Mouse (Mus musculus) heart, embryonic 10.5 days (tissue): Measurements from ENCODE around the gene Pitpnc1. TPM values are rescaled to one million over a fixed set of nuclear protein-coding genes. Genes with fewer than 3 reads are reported as not detected.

Experiments used
- DNase-seq: peaks from one replicate; pipeline ENCODE4 v3.0.0-alpha.2; 2017; ENCODE audit warnings: low spot score
- H3K27ac ChIP-seq: fragments of 300-500 bp; sonication (generic); 2 replicates; pipeline ENCODE4 v1.5.1; 2016; ENCODE audit warnings: mild to moderate bottlenecking
- H3K27me3 ChIP-seq: fragments of 300-500 bp; sonication (generic); 2 replicates; pipeline ENCODE4 v1.6.1; 2016; ENCODE audit warnings: mild to moderate bottlenecking; ENCODE audit not compliant: poor library complexity, insufficient read depth, severe bottlenecking
- H3K36me3 ChIP-seq: fragments of 300-500 bp; sonication (generic); 2 replicates; pipeline ENCODE4 v1.6.1; 2016; ENCODE audit warnings: mild to moderate bottlenecking, moderate library complexity
- H3K4me1 ChIP-seq: fragments of 300-500 bp; sonication (generic); 2 replicates; pipeline ENCODE4 v1.6.1; 2016; ENCODE audit warnings: mild to moderate bottlenecking
- H3K4me3 ChIP-seq: fragments of 300-500 bp; sonication (generic); 2 replicates; pipeline ENCODE4 v1.5.1; 2016; ENCODE audit warnings: mild to moderate bottlenecking, moderate library complexity
- H3K9me3 ChIP-seq: fragments of 300-500 bp; sonication (generic); 2 replicates; pipeline ENCODE4 v1.6.1; 2016; ENCODE audit warnings: mild to moderate bottlenecking, moderate library complexity
- WGBS: fragments of 180-500 bp; shearing (Covaris S2); methylation state at CpG from one replicate; pipeline ENCODE4 v1.1.7; 2016; 5-methylcytosine and 5-hydroxymethylcytosine counted together
- polyA plus RNA-seq: library from polyadenylated mRNA; unstranded; fragments of >200 nt; fragmentation: Nextera tagmentation; extraction: Ambion mirVana; gene quantifications from 2 replicates; pipeline ENCODE4 v1.2.1, GENCODE M21; 2016

Gene Pitpnc1
- polyA plus RNA-seq, 1 experiment from 2014 or later: 11.6 TPM

DNA sequence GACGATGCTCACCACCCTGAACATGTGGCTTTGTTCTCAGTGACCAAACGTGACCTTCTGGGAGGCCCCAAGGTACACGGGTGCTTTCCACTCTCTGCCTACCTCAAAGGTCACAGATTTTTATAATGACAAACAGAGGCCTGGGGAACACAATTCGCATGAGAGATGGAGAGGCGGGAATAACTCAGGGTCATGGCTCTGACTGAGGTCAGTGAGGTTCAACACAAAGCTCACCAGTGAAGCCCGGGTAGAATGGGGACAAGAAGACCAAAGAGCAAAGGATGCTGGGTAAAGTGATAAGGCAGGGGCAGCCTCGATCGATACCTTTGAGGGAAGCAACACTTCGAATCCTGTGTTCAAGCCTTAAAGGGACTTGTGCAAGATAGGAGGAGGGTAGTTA lies 206.7 kb downstream of the Pitpnc1 start:
- no peaks in the 10 kb centered on the region for H3K27me3 ChIP-seq
- H3K9me3 ChIP-seq: no peaks in the 10 kb centered on the region
- no peak overlapping the region for H3K27ac ChIP-seq
- WGBS: 77% methylated on average over 9 of the region's 9 CpGs
- H3K36me3 ChIP-seq: no peaks in the 10 kb centered on the region
- H3K4me3 ChIP-seq: no peak overlapping the region
- H3K4me1 ChIP-seq: peaks cover 13% of the 10 kb centered on the region
- no peak for DNase-seq

GRCm38 (mm10) chr11:107259428-107259827 lies 211.1 kb downstream of the Pitpnc1 start:
- Histone ChIP-seq H3K4me3 (no peak overlapping the region), H3K36me3 (no peaks in the 10 kb centered on the region), H3K27me3 (no peaks in the 10 kb centered on the region), H3K4me1 (peaks cover 4% of the 10 kb centered on the region), H3K27ac (no peak overlapping the region), H3K9me3 (no peaks in the 10 kb centered on the region)
- 87% methylated on average over 7 of the region's 7 CpGs for WGBS
- no peak for DNase-seq

GRCm38 (mm10) chr11:107255185-107255584 lies 215.3 kb downstream of the Pitpnc1 start:
- Histone ChIP-seq H3K4me3 (no peak overlapping the region), H3K4me1 (no peaks in the 10 kb centered on the region), H3K27me3 (no peaks in the 10 kb centered on the region), H3K9me3 (no peaks in the 10 kb centered on the region), H3K27ac (no peak overlapping the region), H3K36me3 (peaks cover 12% of the 10 kb centered on the region)
- 85% methylated on average over 11 of the region's 11 CpGs for WGBS
- no peak for DNase-seq

GRCm38 (mm10) chr11:107254181-107254580 lies 216.3 kb downstream of the Pitpnc1 start:
- Histone ChIP-seq H3K36me3 (peaks cover 12% of the 10 kb centered on the region), H3K9me3 (no peaks in the 10 kb centered on the region), H3K4me3 (no peak overlapping the region), H3K27ac (no peak overlapping the region), H3K27me3 (no peaks in the 10 kb centered on the region), H3K4me1 (no peaks in the 10 kb centered on the region)
- 79% methylated on average over 7 of the region's 7 CpGs for WGBS
- no peak for DNase-seq

GRCm38 (mm10) chr11:107252026-107252425 lies 218.5 kb downstream of the Pitpnc1 start:
- Histone ChIP-seq H3K27me3 (no peaks in the 10 kb centered on the region), H3K9me3 (no peaks in the 10 kb centered on the region), H3K36me3 (peaks cover 21% of the 10 kb centered on the region), H3K4me1 (no peaks in the 10 kb centered on the region), H3K4me3 (no peak overlapping the region), H3K27ac (no peak overlapping the region)
- DNase-seq: no peak
- 92% methylated on average over 10 of the region's 10 CpGs for WGBS

DNA sequence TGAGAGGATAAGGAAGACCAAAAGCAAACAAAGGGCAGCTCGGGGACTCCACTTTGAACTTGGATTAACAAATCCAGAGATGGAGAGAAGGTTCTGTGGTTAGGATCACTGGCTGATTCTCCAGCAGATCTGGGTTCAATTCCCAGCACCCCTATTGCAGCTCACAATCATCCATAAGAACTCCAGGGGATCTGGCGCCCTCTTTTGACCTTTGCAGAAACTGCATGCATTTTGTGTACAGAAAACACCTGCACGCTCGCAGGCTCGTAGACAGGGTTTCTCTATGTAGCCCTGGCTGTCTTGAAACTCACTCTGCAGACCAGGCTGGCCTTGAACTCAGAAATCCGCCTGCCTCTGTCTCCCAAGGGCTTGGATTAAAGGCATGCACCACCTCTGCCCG lies 219.0 kb downstream of the Pitpnc1 start:
- H3K27me3 ChIP-seq: no peaks in the 10 kb centered on the region
- 85% methylated on average over 7 of the region's 7 CpGs for WGBS
- H3K27ac ChIP-seq: no peak overlapping the region
- H3K36me3 ChIP-seq: peaks cover 21% of the 10 kb centered on the region
- no peak overlapping the region for H3K4me3 ChIP-seq
- H3K4me1 ChIP-seq: no peaks in the 10 kb centered on the region
- no peak for DNase-seq
- no peaks in the 10 kb centered on the region for H3K9me3 ChIP-seq

GRCm38 (mm10) chr11:107250882-107251281 lies 219.6 kb downstream of the Pitpnc1 start:
- WGBS: 94% methylated on average over 8 of the region's 8 CpGs
- DNase-seq: no peak
- no peaks in the 10 kb centered on the region for H3K4me1 ChIP-seq
- no peak overlapping the region for H3K4me3 ChIP-seq
- no peaks in the 10 kb centered on the region for H3K9me3 ChIP-seq
- H3K36me3 ChIP-seq: peaks cover 21% of the 10 kb centered on the region
- H3K27ac ChIP-seq: no peak overlapping the region
- H3K27me3 ChIP-seq: no peaks in the 10 kb centered on the region

- Histone ChIP-seq H3K4me1 (no peaks in the 10 kb centered on the region), H3K36me3 (peaks cover 21% of the 10 kb centered on the region), H3K27ac (no peak overlapping the region), H3K27me3 (no peaks in the 10 kb centered on the region), H3K9me3 (no peaks in the 10 kb centered on the region), H3K4me3 (no peak overlapping the region)
- no peak for DNase-seq
- 91% methylated on average over 7 of the region's 7 CpGs for WGBS
Observed at GRCm38 (mm10) chr11:107248753-107249152, 221.7 kb downstream of the Pitpnc1 start.

GRCm38 (mm10) chr11:107245657-107246056 lies 224.8 kb downstream of the Pitpnc1 start:
- H3K4me3 ChIP-seq: no peak overlapping the region
- peaks cover 11% of the 10 kb centered on the region; the same call in 1 of the 2 replicates for H3K36me3 ChIP-seq
- no peak for DNase-seq
- H3K4me1 ChIP-seq: no peaks in the 10 kb centered on the region
- H3K27ac ChIP-seq: no peak overlapping the region
- 80% methylated on average over 7 of the region's 7 CpGs for WGBS
- no peaks in the 10 kb centered on the region for H3K9me3 ChIP-seq
- H3K27me3 ChIP-seq: no peaks in the 10 kb centered on the region

GRCm38 (mm10) chr11:107243126-107243525 lies 227.4 kb downstream of the Pitpnc1 start:
- Histone ChIP-seq H3K9me3 (no peaks in the 10 kb centered on the region), H3K27me3 (no peaks in the 10 kb centered on the region), H3K4me3 (no peak overlapping the region), H3K4me1 (no peaks in the 10 kb centered on the region), H3K27ac (no peak overlapping the region), H3K36me3 (0 out of 2 replicates have a peak, but pooled peaks cover 4% of the 10 kb centered on the region)
- DNase-seq: no peak
- 85% methylated on average over 6 of the region's 6 CpGs for WGBS

- H3K36me3 ChIP-seq: 0 out of 2 replicates have a peak, but pooled peaks cover 2% of the 10 kb centered on the region
- WGBS: 83% methylated on average over 7 of the region's 7 CpGs
- peaks cover under 1% of the 10 kb centered on the region; the same call in 1 of the 2 replicates for H3K4me1 ChIP-seq
- H3K27ac ChIP-seq: no peak overlapping the region
- no peak overlapping the region for H3K4me3 ChIP-seq
- no peak for DNase-seq
- H3K9me3 ChIP-seq: no peaks in the 10 kb centered on the region
- no peaks in the 10 kb centered on the region for H3K27me3 ChIP-seq
Observed at GRCm38 (mm10) chr11:107241678-107242077, 228.8 kb downstream of the Pitpnc1 start.

GRCm38 (mm10) chr11:107238506-107238905 lies 232.0 kb downstream of the Pitpnc1 start:
- Histone ChIP-seq H3K27ac (no peak overlapping the region), H3K4me3 (no peak overlapping the region), H3K27me3 (no peaks in the 10 kb centered on the region), H3K4me1 (peaks cover 4% of the 10 kb centered on the region), H3K9me3 (no peaks in the 10 kb centered on the region), H3K36me3 (0 out of 2 replicates have a peak, but pooled peaks cover 2% of the 10 kb centered on the region)
- WGBS: 87% methylated on average over 6 of the region's 6 CpGs
- DNase-seq: no peak

GRCm38 (mm10) chr11:107237532-107237931 lies 233.0 kb downstream of the Pitpnc1 start:
- Histone ChIP-seq H3K4me1 (peaks cover 4% of the 10 kb centered on the region), H3K36me3 (0 out of 2 replicates have a peak, but pooled peaks cover 2% of the 10 kb centered on the region), H3K27me3 (no peaks in the 10 kb centered on the region), H3K9me3 (no peaks in the 10 kb centered on the region), H3K4me3 (no peak overlapping the region), H3K27ac (no peak overlapping the region)
- DNase-seq: no peak
- WGBS: 87% methylated on average over 4 of the region's 4 CpGs

- Histone ChIP-seq H3K4me3 (no peak overlapping the region), H3K9me3 (no peaks in the 10 kb centered on the region), H3K36me3 (peaks cover 11% of the 10 kb centered on the region; the same call in 1 of the 2 replicates), H3K4me1 (peaks cover 4% of the 10 kb centered on the region), H3K27me3 (no peaks in the 10 kb centered on the region), H3K27ac (no peak overlapping the region)
- 91% methylated on average over 5 of the region's 5 CpGs for WGBS
- DNase-seq: no peak
Observed at GRCm38 (mm10) chr11:107233252-107233890, 237.1 kb downstream of the Pitpnc1 start.
